In genomic region chr5:117993550-117993949, GRCm38 (mm10) we compare ENCODE assay signal across 26 mouse cellular contexts. TPM values are rescaled to one million over a fixed set of nuclear protein-coding genes. Genes with fewer than 3 reads are reported as not detected.
A peak's percentile ranks its signal among the peaks of the same experiment; 100 is the strongest.
DNase-seq lines count a peak whose midpoint lies in the region; ATAC-seq and TF ChIP-seq lines count a peak whose summit lies in the region.
"Had no signal": no experiment of that assay in that cellular context is flagged by ENCODE, and none has a peak within 500 bp of the region (broad histone marks: within the 10 kb centered on the region; RNA-seq: fewer than 3 reads in every experiment).

No protein-coding gene starts in this region.

- H3K27ac ChIP-seq in layer of hippocampus, adult 2 months = peak overlapping the region; percentile 44; the same call in 1 of the 2 replicates
- no peak overlapping the region for H3K27ac ChIP-seq in lung, postnatal 0 days (ENCODE audit: low read length)
- H3K27ac ChIP-seq: embryonic facial prominence, embryonic 15.5 days; forebrain, embryonic 10.5 days; heart, embryonic 10.5 days; hindbrain, embryonic 12.5 days had no signal

- TF ChIP-seq EP300 in lung, postnatal 0 days (IDR thresholded peaks at IDR 0.05) = no peak

- DNase-seq in layer of hippocampus, adult 2 months (ENCODE audit: low spot score in 2 of 2) = peak in 1 of 2 experiments; percentile 44
- DNase-seq in layer of hippocampus, postnatal 36 days = no peak
- DNase-seq in lung, postnatal 0 days (ENCODE audit: low spot score) = peak; percentile 13
- no peak for DNase-seq in lung, adult 18-20 months
- DNase-seq in right cerebral cortex, adult 18-20 months = peak; percentile 63
- DNase-seq in right cerebral cortex, postnatal 14 days = no peak
- DNase-seq in thymus, adult 18-20 months = no peak
- DNase-seq: adrenal gland, adult 2 months; adrenal gland, postnatal 25 days; cerebellum, adult 11 months; cerebellum, adult 8-10 months; cerebellum, postnatal 14 days; embryo, embryonic 11 days; gastrocnemius, postnatal 10 days; heart, postnatal 10 days; heart, postnatal 4 days had no signal

- H3K27me3 ChIP-seq in lung, postnatal 0 days (replicated peaks; ENCODE audit: insufficient read depth, low read length) = no peaks in the 10 kb centered on the region
- H3K27me3 ChIP-seq: CH12.LX; embryonic facial prominence, embryonic 15.5 days; hindbrain, embryonic 12.5 days; Patski had no signal

- no peak for TF ChIP-seq CTCF in layer of hippocampus, adult 2 months (conservative IDR thresholded peaks at IDR 0.05)
- TF ChIP-seq CTCF in lung, postnatal 0 days (IDR thresholded peaks at IDR 0.05) = no peak

- H3K4me3 ChIP-seq in layer of hippocampus, adult 2 months = no peak overlapping the region
- H3K4me3 ChIP-seq in lung, postnatal 0 days (ENCODE audit: low read depth, low read length) = no peak overlapping the region
- H3K4me3 ChIP-seq: embryonic facial prominence, embryonic 15.5 days; erythroblast, embryonic 14.5 days; forebrain, embryonic 10.5 days; heart, embryonic 10.5 days; hindbrain, embryonic 12.5 days had no signal

- no peak for ATAC-seq in lung, postnatal 0 days
- ATAC-seq: activated CD4-positive, CD25-positive, alpha-beta regulatory T cell, adult 4 months; forebrain, embryonic 14.5 days; Patski had no signal

- WGBS in lung, postnatal 0 days = 75% methylated on average over 6 of the region's 6 CpGs

- no peak overlapping the region for H3K9ac ChIP-seq in lung, postnatal 0 days (replicated peaks; ENCODE audit: low read depth)
- H3K9ac ChIP-seq: embryonic facial prominence, embryonic 15.5 days; hindbrain, embryonic 12.5 days had no signal

- H3K9me3 ChIP-seq in lung, postnatal 0 days (ENCODE audit: low read length) = no peaks in the 10 kb centered on the region
- H3K9me3 ChIP-seq: embryonic facial prominence, embryonic 15.5 days; forebrain, embryonic 10.5 days; heart, embryonic 10.5 days; hindbrain, embryonic 12.5 days had no signal

- H3K36me3 ChIP-seq in lung, postnatal 0 days (ENCODE audit: insufficient read depth, low read length) = peaks cover 18% of the 10 kb centered on the region; the same call in 1 of the 2 replicates

- no peak overlapping the region for H3K4me2 ChIP-seq in lung, postnatal 0 days (replicated peaks; ENCODE audit: low read depth, low read length)
- H3K4me2 ChIP-seq: embryonic facial prominence, embryonic 15.5 days; hindbrain, embryonic 12.5 days had no signal

- no peaks in the 10 kb centered on the region for H3K4me1 ChIP-seq in lung, postnatal 0 days (ENCODE audit: insufficient read depth, low read depth, low read length)
- H3K4me1 ChIP-seq: embryonic facial prominence, embryonic 15.5 days; hindbrain, embryonic 12.5 days had no signal

RNA-seq across cellular contexts. Expression of gene Fbxo21, which starts 17.0 kb away (rescaled TPM):
- 100 to 1,000 TPM; 140 to 165 TPM for total RNA-seq in layer of hippocampus, adult 2 months (2021)
- 100 to 1,000 TPM; 145 to 152 TPM for total RNA-seq in layer of hippocampus, postnatal 36 days (2021)
- 18.8 and 19.8 TPM in 2 replicates for polyA plus RNA-seq in lung, postnatal 0 days (2015; fragmentation: Nextera tagmentation; extraction: Ambion mirVana)

RNA-seq across cellular contexts. Expression of gene Tesc, which starts 34.0 kb away (rescaled TPM):
- 10 to 100 TPM; 88.0 to 91.2 TPM for total RNA-seq in layer of hippocampus, adult 2 months (2021)
- 10 to 100 TPM; 92.5 to 93.1 TPM for total RNA-seq in layer of hippocampus, postnatal 36 days (2021)
- polyA plus RNA-seq in lung, postnatal 0 days (2015; fragmentation: Nextera tagmentation; extraction: Ambion mirVana) = 1.5 and 1.6 TPM in 2 replicates
- total RNA-seq: common myeloid progenitor, adult 5-6 weeks had no signal

Comparison
In these comparisons a context has a peak if more than half of its experiments do, and no peak if none do; other contexts are left out.
1. DNase-seq: peak in lung, postnatal 0 days (single experiment) and right cerebral cortex, adult 18-20 months (single experiment); none in layer of hippocampus, postnatal 36 days (0 of 2), lung, adult 18-20 months (0 of 2), right cerebral cortex, postnatal 14 days (single experiment) and thymus, adult 18-20 months (0 of 2).